Mouse (Mus musculus) testis, adult 2 months (tissue): ENCODE measurements around the gene Casp9.

Experiments
- CTCF ChIP-seq: fragments of 200-500 bp; IDR thresholded peaks from 2 replicates; pipeline ENCODE4 v1.5.1; 2012; ENCODE audit warnings: low read depth, mild to moderate bottlenecking, inconsistent platforms, low read length, moderate library complexity; ENCODE audit not compliant: control insufficient read depth, insufficient read depth, insufficient replicate concordance
- POLR2A ChIP-seq: fragments of 200-500 bp; IDR thresholded peaks from 2 replicates; pipeline ENCODE4 v1.6.1; 2012; ENCODE audit warnings: low read depth, mild to moderate bottlenecking, inconsistent platforms, low read length, moderate library complexity; ENCODE audit not compliant: control insufficient read depth

DNA sequence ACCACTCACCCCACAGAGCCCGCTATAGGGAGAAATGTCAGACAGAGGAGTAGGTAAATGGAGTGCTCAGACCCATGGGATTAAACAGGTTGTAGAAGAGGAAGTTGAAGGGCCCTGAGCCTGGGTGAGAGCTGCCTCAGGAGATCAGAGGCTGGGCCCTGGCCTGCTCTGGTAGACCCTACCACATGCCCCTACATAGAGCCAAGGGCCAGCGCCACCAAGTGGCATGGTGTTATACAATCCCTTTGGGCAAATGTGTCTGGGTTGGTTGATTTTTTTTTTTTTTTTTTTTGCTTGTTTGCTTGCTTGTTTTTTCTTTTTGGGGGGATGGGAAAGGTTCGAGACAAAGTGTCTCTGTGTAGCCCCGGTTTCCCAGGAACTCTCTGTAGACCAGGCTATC, 10.7 kb downstream of the Casp9 start:
- TF ChIP-seq CTCF (no peak), POLR2A (no peak)
